Mouse (Mus musculus) liver, postnatal 0 days (tissue): ENCODE data around the gene Kcnj3.

Source experiments
- CTCF ChIP-seq: sonication (generic); IDR thresholded peaks from 2 replicates; pipeline ENCODE4 v1.5.1; 2016; ENCODE audit warnings: antibody characterized with exemption, low read depth
- EP300 ChIP-seq: IDR thresholded peaks from 2 replicates; pipeline ENCODE4 v1.6.1; 2016; ENCODE audit warnings: antibody characterized with exemption, low read depth, mild to moderate bottlenecking

DNA sequence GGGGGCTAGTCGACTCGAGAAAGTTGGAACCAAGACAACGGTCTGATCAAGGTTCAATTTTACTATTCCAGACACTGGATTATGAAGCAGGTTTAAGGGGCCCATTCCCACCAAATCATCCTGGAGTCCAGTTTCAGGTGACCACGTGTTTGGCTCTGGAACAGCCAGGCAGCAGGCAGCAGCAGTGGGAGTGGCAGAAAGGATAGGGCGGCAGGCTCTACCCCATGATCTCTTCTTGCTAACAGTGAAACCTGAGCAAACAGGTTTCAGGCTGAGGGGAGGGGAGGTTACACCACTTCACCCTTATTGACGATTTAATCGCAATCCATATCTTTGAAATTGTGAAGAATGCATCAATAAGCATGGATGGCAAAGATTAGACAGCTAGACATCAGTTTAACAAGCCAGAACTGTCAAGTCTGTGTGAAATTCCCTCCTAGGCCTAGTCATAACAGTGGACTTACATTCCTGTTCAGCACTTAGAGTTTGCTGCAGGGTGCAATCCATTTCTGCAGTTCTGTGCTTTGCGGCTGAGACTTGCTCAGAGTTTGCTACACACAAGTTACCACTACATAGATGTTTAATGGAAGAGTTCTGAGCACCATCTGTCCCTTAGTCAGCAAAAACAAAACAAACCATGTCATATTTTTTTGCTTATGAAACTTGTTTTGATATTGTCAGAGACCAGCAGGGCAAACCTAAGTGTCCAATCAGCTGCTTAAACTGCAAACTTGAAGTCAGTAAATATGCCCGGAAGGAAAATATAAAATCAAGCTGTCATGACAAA lies 67.8 kb downstream of the Kcnj3 start:
- TF ChIP-seq EP300 (no peak), CTCF (no peak)
